Mouse (Mus musculus): ENCODE data around the gene Abi3bp. TPM values are rescaled to one million over a fixed set of nuclear protein-coding genes. Genes with fewer than 3 reads are reported as not detected.
A peak's percentile ranks its signal among the peaks of the same experiment; 100 is the strongest.

The Abi3bp gene
- total RNA-seq, 4 experiments from 2014 or later = 15.1 to 16.0 (median 15.2) TPM

- DNase-seq (ENCODE audit: low spot score in 2 of 2) = no peak
These were observed 26.3 kb downstream of the Abi3bp start for GRCm38 (mm10) chr16:56503941-56504340.

- DNase-seq (ENCODE audit: low spot score in 2 of 2) = no peak
These were observed 40.3 kb downstream of the Abi3bp start for GRCm38 (mm10) chr16:56518024-56518423.

- no peak for DNase-seq (ENCODE audit: low spot score in 2 of 2)
These were observed 46.7 kb downstream of the Abi3bp start for GRCm38 (mm10) chr16:56524359-56524758.

- DNase-seq (ENCODE audit: low spot score in 2 of 2) = no peak
These were observed 48.8 kb downstream of the Abi3bp start for GRCm38 (mm10) chr16:56526482-56526881.

DNA sequence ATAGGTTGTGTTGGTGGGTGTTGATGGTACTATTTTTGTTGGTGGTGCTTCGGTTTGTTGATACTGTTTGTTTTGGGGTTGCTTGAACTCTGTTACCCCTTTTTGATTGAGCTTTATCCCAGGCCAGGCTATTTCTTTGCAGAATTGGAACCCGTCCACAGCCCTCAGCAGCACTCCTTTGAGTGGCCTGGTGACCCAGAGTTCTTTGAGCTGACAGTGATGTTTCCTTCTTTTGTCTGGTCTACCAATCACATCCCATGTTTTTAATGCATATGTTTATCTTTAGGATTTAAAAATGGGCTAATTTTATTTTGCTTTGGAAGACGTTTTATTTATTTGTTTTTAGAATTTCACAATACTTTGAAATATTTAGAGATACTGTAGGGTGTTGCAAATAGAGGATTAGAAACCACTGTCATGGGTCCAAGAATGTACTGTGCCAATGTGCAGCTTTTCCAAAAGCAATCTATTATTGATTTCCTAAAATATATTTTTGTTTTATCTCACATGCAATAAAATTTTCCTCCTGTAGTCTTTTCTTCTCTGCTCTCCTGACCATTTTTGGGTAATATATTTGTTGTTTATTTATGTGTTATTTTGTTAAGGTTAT, 50.5 kb downstream of the Abi3bp start:
- DNase-seq (ENCODE audit: low spot score in 2 of 2) = no peak

DNA sequence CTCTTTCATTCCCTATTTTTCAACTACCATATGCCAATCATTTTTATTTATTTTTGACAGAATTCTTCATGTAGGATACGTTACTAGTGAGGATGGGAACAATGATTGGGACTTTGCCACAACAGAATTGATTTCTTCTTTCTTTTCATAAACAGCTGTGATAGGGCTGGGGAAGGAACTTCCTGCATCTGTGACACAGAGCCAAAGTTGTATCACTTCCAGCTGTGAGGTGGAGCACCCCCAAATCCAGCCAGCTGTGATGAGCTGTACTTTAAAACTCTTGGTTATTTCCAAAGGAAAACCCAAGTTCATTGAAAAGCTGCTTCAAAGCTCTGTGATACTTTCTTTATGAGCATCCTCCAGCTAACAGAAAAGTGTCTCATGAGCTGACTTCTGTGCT, 101.9 kb downstream of the Abi3bp start:
- no peak for DNase-seq (ENCODE audit: low spot score in 2 of 2)

DNA sequence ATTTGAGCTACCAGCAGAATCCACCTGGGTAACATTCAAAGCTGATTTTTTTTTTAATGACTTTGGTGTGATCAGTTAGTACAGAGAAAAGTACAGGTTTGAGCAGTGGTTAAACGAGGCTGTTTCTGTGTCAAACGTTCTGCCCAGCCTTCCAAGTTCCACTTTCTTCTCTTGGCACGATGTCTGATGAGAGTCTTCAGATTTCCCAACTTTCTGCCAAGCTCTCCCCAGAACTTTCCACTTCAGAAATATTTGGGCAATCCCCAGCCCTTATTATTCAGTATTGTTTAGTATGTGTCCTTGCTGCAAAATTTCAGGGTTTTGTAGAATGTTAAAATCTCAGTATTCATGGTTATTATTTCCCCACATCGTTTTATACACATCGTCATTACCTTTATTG, 115.9 kb downstream of the Abi3bp start:
- DNase-seq (ENCODE audit: low spot score in 2 of 2) = no peak

- DNase-seq (ENCODE audit: low spot score in 2 of 2) = peak; percentile 3 to 16
These were observed 117.2 kb downstream of the Abi3bp start for GRCm38 (mm10) chr16:56594866-56595265.

GRCm38 (mm10) chr16:56598427-56598826, 120.7 kb downstream of the Abi3bp start:
- DNase-seq (ENCODE audit: low spot score in 2 of 2) = no peak

DNA sequence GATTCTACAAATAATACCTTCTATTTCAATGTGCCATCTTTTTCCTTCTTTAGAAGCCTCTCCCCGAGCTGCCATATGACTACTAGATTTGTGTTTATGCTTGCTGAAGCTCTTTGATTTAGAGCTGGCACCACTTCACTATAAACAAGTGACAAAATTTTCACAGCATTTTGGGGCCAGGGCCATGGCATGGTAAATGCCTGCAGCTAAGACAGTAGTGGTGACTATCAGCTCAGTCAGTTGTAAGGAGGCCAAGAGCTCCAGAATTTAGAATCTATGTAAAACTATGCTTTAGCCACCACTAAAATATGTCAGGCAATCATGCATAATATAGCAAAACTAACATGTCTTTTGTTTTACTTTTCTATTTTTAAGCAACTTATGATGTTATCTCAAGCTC, 124.7 kb downstream of the Abi3bp start:
- DNase-seq (ENCODE audit: low spot score in 2 of 2) = no peak

GRCm38 (mm10) chr16:56610572-56610971, 132.9 kb downstream of the Abi3bp start:
- DNase-seq (ENCODE audit: low spot score in 2 of 2) = no peak

GRCm38 (mm10) chr16:56611096-56611867, 133.6 kb downstream of the Abi3bp start:
- no peak for DNase-seq (ENCODE audit: low spot score in 2 of 2)

GRCm38 (mm10) chr16:56638544-56638943, 160.9 kb downstream of the Abi3bp start:
- DNase-seq (ENCODE audit: low spot score in 2 of 2) = no peak

DNA sequence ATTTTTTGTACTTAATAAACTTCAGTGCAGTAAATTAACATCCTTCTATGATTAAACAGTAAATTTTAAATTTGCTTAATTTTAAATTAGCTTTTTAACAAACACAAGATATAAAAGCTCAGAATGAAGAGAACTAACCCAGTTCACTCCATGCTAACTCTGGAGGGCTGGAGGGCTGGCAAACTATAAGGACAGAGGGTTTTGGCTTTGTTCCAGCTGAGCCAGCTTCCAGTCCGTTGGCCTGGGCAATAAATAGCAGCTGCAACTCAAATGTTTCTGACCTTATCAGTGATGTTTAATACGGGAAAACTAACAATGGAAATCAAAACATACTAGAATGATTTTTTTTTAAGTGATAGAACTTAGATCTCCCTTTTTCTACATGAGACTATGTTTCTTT, 167.6 kb downstream of the Abi3bp start:
- DNase-seq (ENCODE audit: low spot score in 2 of 2) = no peak

DNA sequence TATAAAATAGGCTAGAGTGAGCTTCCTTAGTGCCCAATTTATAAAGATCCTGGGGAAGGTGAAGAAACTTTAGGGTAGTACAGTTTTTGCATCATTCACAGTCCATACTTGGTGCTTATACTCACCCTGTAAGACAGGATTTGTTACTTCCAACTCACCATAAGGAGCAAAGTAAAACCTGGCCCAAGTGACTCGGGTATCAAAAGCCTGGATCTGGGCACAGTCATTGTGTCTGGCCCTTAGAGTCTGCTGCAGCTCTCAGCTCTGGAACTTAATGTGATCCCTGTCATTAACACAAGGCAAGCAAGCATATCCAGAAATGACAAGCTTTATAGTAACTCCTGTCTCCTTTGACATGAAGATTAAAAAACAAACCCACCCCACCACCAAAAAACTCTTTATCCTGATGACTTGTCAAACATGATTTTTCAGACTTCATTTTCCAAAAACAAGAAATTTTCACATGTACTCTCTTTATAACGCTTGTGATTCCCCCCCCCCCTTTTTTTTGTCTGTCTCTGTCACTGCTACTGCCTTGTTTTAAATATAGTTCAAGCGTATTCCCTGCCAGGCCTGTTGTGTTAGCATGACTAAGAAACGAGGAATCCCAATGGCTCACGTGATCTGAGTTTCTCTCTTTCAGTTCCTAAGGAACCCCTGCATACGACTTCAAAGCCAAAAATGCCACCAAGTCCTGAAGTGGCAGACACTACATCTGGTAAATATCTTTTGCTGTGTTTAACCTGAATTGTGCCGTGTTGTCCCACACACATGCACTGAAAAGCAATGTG, 168.9 kb downstream of the Abi3bp start:
- no peak for DNase-seq (ENCODE audit: low spot score in 2 of 2)

DNA sequence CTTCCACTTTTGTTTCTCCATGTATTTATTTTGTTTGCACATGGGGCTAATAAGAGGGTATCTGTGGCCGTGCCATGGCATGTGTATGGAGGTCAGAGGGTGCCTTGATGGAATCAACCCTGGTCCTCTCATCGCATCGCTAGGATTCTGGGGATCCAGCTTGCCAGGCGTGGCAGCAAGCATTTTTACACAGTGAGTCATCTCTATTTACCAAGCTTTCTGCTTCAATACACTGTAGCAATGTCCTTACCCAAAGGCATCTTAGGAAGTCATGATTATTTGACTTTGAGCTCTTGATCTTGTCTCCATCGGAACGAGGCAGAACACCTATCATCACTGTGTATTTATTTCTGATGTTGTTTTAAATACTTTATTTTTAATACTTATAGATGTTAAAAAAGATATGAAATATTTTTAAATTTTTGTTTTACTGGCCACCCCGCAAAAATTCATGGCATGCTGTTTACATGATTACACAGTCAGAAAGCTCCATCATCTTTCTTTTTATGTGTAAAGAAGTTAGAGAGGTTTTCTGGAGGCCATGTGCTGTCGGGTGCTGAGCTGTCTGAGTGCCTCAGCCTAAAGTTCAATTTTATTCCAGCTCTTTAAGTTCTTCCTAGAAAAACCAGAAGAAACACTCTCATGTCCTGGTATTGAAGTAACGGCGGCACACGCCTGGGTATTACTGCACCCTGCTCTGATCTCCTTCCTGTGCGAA, 177.7 kb downstream of the Abi3bp start:
- DNase-seq (ENCODE audit: low spot score in 2 of 2) = no peak

- no peak for DNase-seq (ENCODE audit: low spot score in 2 of 2)
These were observed 181.2 kb downstream of the Abi3bp start for GRCm38 (mm10) chr16:56658866-56659265.

DNA sequence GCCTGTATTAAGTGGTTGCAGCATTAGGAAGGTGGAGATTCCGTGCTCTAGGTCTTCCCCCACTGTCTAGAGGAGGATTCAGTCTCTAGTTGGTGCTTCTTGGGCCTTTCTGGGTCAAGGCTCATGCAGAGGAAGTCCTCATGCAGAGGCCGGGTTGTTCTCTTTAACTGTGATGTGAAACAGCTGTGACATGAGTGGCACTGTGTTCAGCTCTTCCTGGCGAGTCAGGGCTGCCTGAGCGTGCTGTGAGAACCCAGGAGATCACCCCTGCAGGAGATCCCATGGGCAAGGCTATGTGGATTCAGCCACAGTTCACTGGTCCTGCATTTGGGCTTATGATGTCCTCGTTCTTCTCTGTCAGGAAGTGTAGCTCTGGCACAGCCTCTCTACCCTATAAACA, 191.8 kb downstream of the Abi3bp start:
- no peak for DNase-seq (ENCODE audit: low spot score in 2 of 2)

DNA sequence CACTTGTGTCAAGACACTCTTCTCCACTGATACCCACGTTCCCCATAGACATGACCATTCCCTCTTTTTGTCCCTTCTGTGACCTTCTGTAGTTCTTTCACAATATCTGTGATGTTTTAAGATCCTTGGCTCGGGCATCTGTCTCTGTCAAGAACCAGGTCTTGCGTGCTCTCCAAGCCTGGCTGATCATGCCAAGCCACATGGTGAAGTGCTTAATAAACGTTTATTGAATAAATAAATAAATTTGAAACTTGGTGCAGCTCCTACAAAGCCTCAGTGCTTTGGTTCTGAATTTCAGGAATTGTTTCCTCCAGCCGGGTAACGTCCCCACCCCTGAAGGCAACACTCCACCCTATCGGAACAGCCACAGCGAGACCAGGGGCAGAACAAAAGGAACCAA, 193.3 kb downstream of the Abi3bp start:
- DNase-seq (ENCODE audit: low spot score in 2 of 2) = no peak

- DNase-seq (ENCODE audit: low spot score in 2 of 2) = no peak
These were observed 195.7 kb downstream of the Abi3bp start for GRCm38 (mm10) chr16:56673420-56673819.

GRCm38 (mm10) chr16:56677146-56677545, 199.5 kb downstream of the Abi3bp start:
- DNase-seq (ENCODE audit: low spot score in 2 of 2) = peak in 1 of 2 experiments; percentile 15

Data from left cerebral cortex, adult 8-10 months (tissue).